10 mouse cellular contexts compared by ENCODE assay signal in the genomic region with DNA sequence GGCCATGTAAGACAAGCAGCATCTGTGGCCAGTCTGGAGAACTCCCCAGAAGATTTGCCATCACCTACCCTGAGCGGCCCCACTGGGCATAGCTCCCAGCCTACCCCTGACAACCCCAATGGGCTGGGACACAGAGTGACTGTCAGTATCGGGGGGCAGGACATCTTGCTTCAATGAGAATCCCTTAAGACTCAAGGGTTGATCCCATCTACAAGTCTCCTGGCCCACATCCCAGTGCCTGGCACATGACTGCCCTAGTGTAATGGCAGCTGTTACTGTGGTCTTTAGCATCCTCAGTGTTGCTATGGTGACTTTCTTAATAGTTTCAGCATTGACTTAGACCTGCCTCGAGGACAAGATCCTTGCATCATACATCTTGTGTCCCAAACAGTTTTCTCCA.
"Had no signal": no experiment of that assay in that cellular context is flagged by ENCODE, and none has a peak within 500 bp of the region (broad histone marks: within the 10 kb centered on the region; RNA-seq: fewer than 3 reads in every experiment).

No protein-coding gene starts in this region.

- H3K36me3 ChIP-seq: kidney, embryonic 15.5 days; limb, embryonic 15.5 days; liver, embryonic 13.5 days had no signal

- H3K4me2 ChIP-seq: kidney, embryonic 15.5 days; limb, embryonic 15.5 days; liver, embryonic 13.5 days had no signal

- H3K4me3 ChIP-seq: kidney, embryonic 15.5 days; limb, embryonic 15.5 days; liver, embryonic 13.5 days had no signal

- H3K27me3 ChIP-seq: limb, embryonic 15.5 days; liver, embryonic 13.5 days had no signal

- H3K9me3 ChIP-seq: kidney, embryonic 15.5 days; limb, embryonic 15.5 days; liver, embryonic 13.5 days had no signal

- H3K4me1 ChIP-seq: kidney, embryonic 15.5 days; limb, embryonic 15.5 days; liver, embryonic 13.5 days had no signal

- H3K9ac ChIP-seq: kidney, embryonic 15.5 days; limb, embryonic 15.5 days; liver, embryonic 13.5 days had no signal

- H3K27ac ChIP-seq: kidney, embryonic 15.5 days; limb, embryonic 15.5 days; liver, embryonic 13.5 days had no signal

- ATAC-seq: midbrain, embryonic 16.5 days had no signal

- DNase-seq: kidney, adult 2 months; kidney, postnatal 14 days; liver, embryonic 13.5 days; lung, adult 18-20 months; right cerebral cortex, adult 18-20 months; right cerebral cortex, postnatal 25 days; thymus, postnatal 36 days had no signal
